Mouse (Mus musculus): ENCODE measurements at regions not wholly inside any gene's neighbourhood (a gene's known extent, or its start where the extent isn't known, plus 50 kb on each side); places are given as distances from the start of the nearest gene placed in this dataset.

DNA sequence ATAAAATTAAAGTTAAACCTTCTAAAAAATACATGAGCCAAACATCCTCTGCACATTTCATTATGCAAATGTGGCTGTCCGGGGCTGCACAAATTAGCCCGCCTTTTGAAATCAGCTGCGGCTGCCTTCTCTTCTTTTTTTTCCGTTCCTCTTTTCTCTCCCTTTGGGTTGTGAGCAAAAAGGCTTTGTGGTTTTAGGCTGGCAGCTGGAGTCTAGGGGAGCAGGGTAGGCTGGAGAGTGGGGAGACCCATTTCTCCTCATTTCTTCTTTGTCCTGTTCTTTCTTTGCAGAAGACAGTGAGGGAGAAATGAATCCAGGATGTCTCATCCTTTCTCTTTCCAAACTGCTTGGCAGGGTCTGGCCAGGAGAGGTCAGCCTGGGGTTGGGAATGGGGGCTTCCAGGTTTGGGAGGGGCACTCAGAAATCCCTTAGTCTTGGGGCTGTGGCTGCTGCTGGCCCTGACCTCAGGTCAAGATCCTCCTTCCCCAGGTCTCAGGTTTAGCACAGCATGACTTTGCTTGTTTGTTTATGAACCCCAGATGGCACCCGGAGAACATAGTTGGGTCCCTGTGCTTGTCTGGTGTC, 163.2 kb upstream of the 4931429L15Rik start:
- no peak for TF ChIP-seq POLR2A (IDR thresholded peaks at IDR 0.05; ENCODE audit: insufficient read length, low read depth)
- TF ChIP-seq REST (IDR thresholded peaks at IDR 0.05; ENCODE audit: insufficient read depth, insufficient read length) = no peak
- no peak for TF ChIP-seq USF1 (IDR thresholded peaks at IDR 0.05; ENCODE audit: low read depth)
- no peak for TF ChIP-seq POLR2AphosphoS2 (IDR thresholded peaks at IDR 0.05; ENCODE audit: insufficient read length, low read depth)
- no peak for TF ChIP-seq SRF (IDR thresholded peaks at IDR 0.05; ENCODE audit: control insufficient read depth, insufficient read length, low read depth)
- no peak for TF ChIP-seq TCF12 (IDR thresholded peaks at IDR 0.05; ENCODE audit: insufficient read depth, poor library complexity, severe bottlenecking)
- TF ChIP-seq CEBPB (IDR thresholded peaks at IDR 0.05; ENCODE audit: insufficient read depth, poor library complexity, severe bottlenecking) = no peak
- TF ChIP-seq MYOG (IDR thresholded peaks at IDR 0.05; ENCODE audit: control insufficient read depth in 1 of 3, insufficient read depth in 1 of 3, insufficient read length in 2 of 3, low read depth in 2 of 3) = no peak
- no peak for TF ChIP-seq MAX (IDR thresholded peaks at IDR 0.05; ENCODE audit: low read depth)
- no peak for TF ChIP-seq MYOD1 (IDR thresholded peaks at IDR 0.05; ENCODE audit: control insufficient read depth in 1 of 3, insufficient read length in 2 of 3, low read depth in 2 of 3)
- H3K4me3 ChIP-seq = no peak overlapping the region
- no peaks in the 10 kb centered on the region for H3K27me3 ChIP-seq (ENCODE audit: control insufficient read depth, insufficient read depth, insufficient read length)
- no peak overlapping the region for H3K4me2 ChIP-seq (ENCODE audit: low read depth)
- H3ac ChIP-seq (ENCODE audit: control insufficient read depth, insufficient read length) = no peak overlapping the region
- no peaks in the 10 kb centered on the region for H3K36me3 ChIP-seq (ENCODE audit: control insufficient read depth, insufficient read depth)
- H3K79me2 ChIP-seq (ENCODE audit: control insufficient read depth, insufficient read depth) = no peaks in the 10 kb centered on the region

DNA sequence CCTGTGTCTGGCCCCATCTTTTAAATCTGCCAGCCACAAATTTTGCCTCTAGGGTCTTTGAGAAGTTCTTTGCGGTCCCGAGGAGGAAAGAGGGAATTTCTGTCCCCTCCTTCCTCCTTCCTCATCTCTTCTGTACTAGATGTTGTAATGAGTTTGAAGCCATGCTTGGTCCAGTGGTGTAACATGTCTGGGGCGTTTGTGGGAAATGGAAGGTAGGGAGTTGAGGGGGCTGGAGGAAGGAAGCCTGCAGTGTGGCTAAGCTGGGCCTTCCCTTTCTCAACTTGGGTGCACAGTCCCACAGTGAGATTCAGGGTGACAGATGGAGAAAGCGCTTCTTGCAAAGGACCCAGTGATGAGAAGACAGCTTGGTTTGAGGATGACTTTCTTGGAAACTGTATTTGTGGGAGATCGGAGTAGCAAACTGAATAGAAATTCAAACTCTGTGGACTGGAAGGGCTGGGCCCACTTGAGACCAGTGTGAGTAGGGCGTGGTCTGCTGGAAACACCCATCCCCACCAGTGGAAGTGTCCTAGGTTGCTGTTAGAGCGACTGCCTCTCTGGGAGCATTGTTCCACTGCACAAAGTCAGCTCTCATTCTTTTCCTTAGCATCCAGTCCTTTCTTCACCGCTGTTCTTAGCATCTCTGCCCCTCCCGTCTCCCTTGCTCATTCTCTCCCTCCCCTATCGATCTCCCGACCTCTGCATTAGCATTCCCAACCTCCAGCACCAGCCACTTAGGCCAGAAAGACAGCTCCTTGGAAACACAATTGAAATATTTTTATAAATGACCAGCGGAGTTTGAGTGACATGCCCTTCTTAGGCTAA, 162.5 kb upstream of the 4931429L15Rik start:
- H3K79me2 ChIP-seq (ENCODE audit: control insufficient read depth, insufficient read depth) = no peaks in the 10 kb centered on the region
- H3K27me3 ChIP-seq (ENCODE audit: control insufficient read depth, insufficient read depth, insufficient read length) = no peaks in the 10 kb centered on the region
- no peak overlapping the region for H3ac ChIP-seq (ENCODE audit: control insufficient read depth, insufficient read length)
- TF ChIP-seq REST (IDR thresholded peaks at IDR 0.05; ENCODE audit: insufficient read depth, insufficient read length) = no peak
- no peak for TF ChIP-seq MAX (IDR thresholded peaks at IDR 0.05; ENCODE audit: low read depth)
- no peak for TF ChIP-seq TCF3 (IDR thresholded peaks at IDR 0.05; ENCODE audit: insufficient read length, low read depth)
- TF ChIP-seq E2F4 (IDR thresholded peaks at IDR 0.05; ENCODE audit: insufficient read depth) = no peak
- TF ChIP-seq POLR2AphosphoS2 (IDR thresholded peaks at IDR 0.05; ENCODE audit: insufficient read length, low read depth) = no peak
- no peak for TF ChIP-seq MYOD1 (IDR thresholded peaks at IDR 0.05; ENCODE audit: control insufficient read depth in 1 of 3, insufficient read length in 2 of 3, low read depth in 2 of 3)
- TF ChIP-seq TCF12 (IDR thresholded peaks at IDR 0.05; ENCODE audit: insufficient read depth, poor library complexity, severe bottlenecking) = no peak
- TF ChIP-seq POLR2A (IDR thresholded peaks at IDR 0.05; ENCODE audit: insufficient read length, low read depth) = no peak
- TF ChIP-seq CEBPB (IDR thresholded peaks at IDR 0.05; ENCODE audit: insufficient read depth, poor library complexity, severe bottlenecking) = no peak
- H3K4me3 ChIP-seq = no peak overlapping the region
- H3K4me2 ChIP-seq (ENCODE audit: low read depth) = no peak overlapping the region
- no peaks in the 10 kb centered on the region for H3K36me3 ChIP-seq (ENCODE audit: control insufficient read depth, insufficient read depth)

DNA sequence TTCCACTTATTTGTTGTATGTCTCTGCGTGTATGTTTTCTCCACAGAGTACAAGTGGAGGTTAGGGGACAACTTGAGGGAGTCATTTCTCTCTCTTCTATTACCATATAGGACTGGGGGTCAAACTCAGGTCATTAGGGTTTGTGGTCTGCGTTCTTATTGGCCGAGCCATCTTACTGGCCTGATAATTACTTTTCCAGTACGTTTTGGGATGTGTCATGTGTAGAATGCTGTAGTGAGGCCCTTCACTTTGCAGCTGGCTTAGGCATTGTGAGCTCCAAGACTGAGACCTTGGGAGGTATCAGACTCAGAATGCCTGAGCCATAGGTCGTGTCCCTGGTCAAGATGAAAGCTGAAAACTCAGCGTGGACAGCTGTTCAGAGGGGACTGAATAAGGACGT, 161.7 kb upstream of the 4931429L15Rik start:
- Histone ChIP-seq H3K79me2 (ENCODE audit: control insufficient read depth, insufficient read depth) (no peaks in the 10 kb centered on the region), H3K4me2 (ENCODE audit: low read depth) (no peak overlapping the region), H3K27me3 (ENCODE audit: control insufficient read depth, insufficient read depth, insufficient read length) (no peaks in the 10 kb centered on the region), H3K4me3 (no peak overlapping the region), H3ac (ENCODE audit: control insufficient read depth, insufficient read length) (no peak overlapping the region), H3K36me3 (ENCODE audit: control insufficient read depth, insufficient read depth) (no peaks in the 10 kb centered on the region)
- TF ChIP-seq SRF (IDR thresholded peaks at IDR 0.05; ENCODE audit: control insufficient read depth, insufficient read length, low read depth) (no peak), REST (IDR thresholded peaks at IDR 0.05; ENCODE audit: insufficient read depth, insufficient read length) (no peak), POLR2AphosphoS2 (IDR thresholded peaks at IDR 0.05; ENCODE audit: insufficient read length, low read depth) (no peak), MYOD1 (IDR thresholded peaks at IDR 0.05; ENCODE audit: control insufficient read depth in 1 of 3, insufficient read length in 2 of 3, low read depth in 2 of 3) (no peak), E2F4 (IDR thresholded peaks at IDR 0.05; ENCODE audit: insufficient read depth) (no peak), MAX (IDR thresholded peaks at IDR 0.05; ENCODE audit: low read depth) (no peak), MYOG (IDR thresholded peaks at IDR 0.05; ENCODE audit: control insufficient read depth in 1 of 3, insufficient read depth in 1 of 3, insufficient read length in 2 of 3, low read depth in 2 of 3) (no peak), TCF12 (IDR thresholded peaks at IDR 0.05; ENCODE audit: insufficient read depth, poor library complexity, severe bottlenecking) (no peak), USF1 (IDR thresholded peaks at IDR 0.05; ENCODE audit: low read depth) (no peak), CEBPB (IDR thresholded peaks at IDR 0.05; ENCODE audit: insufficient read depth, poor library complexity, severe bottlenecking) (no peak), TCF3 (IDR thresholded peaks at IDR 0.05; ENCODE audit: insufficient read length, low read depth) (no peak), POLR2A (IDR thresholded peaks at IDR 0.05; ENCODE audit: insufficient read length, low read depth) (no peak)

DNA sequence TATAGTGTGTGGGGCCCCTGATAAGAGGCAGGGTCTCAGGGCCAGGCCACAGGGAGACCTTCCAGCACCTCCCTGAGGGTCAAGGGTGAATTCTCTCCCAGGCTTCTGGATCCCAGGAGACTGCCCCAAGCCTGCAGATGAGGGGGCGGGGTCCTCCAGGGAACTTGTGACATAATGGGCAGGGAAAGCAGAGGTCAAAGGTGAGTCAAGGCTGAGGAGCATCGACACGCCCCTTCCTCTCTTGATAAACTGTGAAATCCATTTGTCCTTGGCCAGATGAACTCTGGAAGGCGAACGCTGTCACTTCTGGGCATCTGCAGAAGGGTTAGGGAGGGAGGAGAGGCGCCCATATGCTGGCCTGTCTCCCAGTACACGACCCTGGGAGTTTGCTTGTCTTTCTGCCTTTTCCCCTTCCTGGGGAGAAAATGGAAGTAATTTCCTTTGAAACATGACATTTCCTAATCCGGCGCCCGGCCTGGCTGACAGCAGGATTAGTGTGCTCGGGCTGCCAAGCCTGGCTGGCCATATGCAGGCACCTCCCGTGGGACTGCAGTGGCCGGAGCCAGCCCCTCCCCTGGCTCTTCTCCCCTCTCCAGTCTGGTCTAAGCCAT, 160.4 kb upstream of the 4931429L15Rik start:
- Histone ChIP-seq H3ac (ENCODE audit: control insufficient read depth, insufficient read length) (no peak overlapping the region), H3K27me3 (ENCODE audit: control insufficient read depth, insufficient read depth, insufficient read length) (no peaks in the 10 kb centered on the region), H3K4me3 (no peak overlapping the region), H3K36me3 (ENCODE audit: control insufficient read depth, insufficient read depth) (no peaks in the 10 kb centered on the region), H3K79me2 (ENCODE audit: control insufficient read depth, insufficient read depth) (no peaks in the 10 kb centered on the region), H3K4me2 (ENCODE audit: low read depth) (no peak overlapping the region)
- TF ChIP-seq MYOG (IDR thresholded peaks at IDR 0.05; ENCODE audit: control insufficient read depth in 1 of 3, insufficient read depth in 1 of 3, insufficient read length in 2 of 3, low read depth in 2 of 3) = no peak
- TF ChIP-seq MYOD1 (IDR thresholded peaks at IDR 0.05; ENCODE audit: control insufficient read depth in 1 of 3, insufficient read length in 2 of 3, low read depth in 2 of 3) = no peak
- TF ChIP-seq REST (IDR thresholded peaks at IDR 0.05; ENCODE audit: insufficient read depth, insufficient read length) = no peak
- no peak for TF ChIP-seq MAX (IDR thresholded peaks at IDR 0.05; ENCODE audit: low read depth)
- no peak for TF ChIP-seq TCF3 (IDR thresholded peaks at IDR 0.05; ENCODE audit: insufficient read length, low read depth)
- TF ChIP-seq USF1 (IDR thresholded peaks at IDR 0.05; ENCODE audit: low read depth) = no peak
- no peak for TF ChIP-seq SRF (IDR thresholded peaks at IDR 0.05; ENCODE audit: control insufficient read depth, insufficient read length, low read depth)
- TF ChIP-seq CEBPB (IDR thresholded peaks at IDR 0.05; ENCODE audit: insufficient read depth, poor library complexity, severe bottlenecking) = no peak
- TF ChIP-seq E2F4 (IDR thresholded peaks at IDR 0.05; ENCODE audit: insufficient read depth) = no peak
- no peak for TF ChIP-seq POLR2A (IDR thresholded peaks at IDR 0.05; ENCODE audit: insufficient read length, low read depth)
- no peak for TF ChIP-seq POLR2AphosphoS2 (IDR thresholded peaks at IDR 0.05; ENCODE audit: insufficient read length, low read depth)
- no peak for TF ChIP-seq TCF12 (IDR thresholded peaks at IDR 0.05; ENCODE audit: insufficient read depth, poor library complexity, severe bottlenecking)
